Mouse (Mus musculus) liver, postnatal 0 days (tissue): ENCODE results near the gene Tcta. TPM values are rescaled to one million over a fixed set of nuclear protein-coding genes. Genes with fewer than 3 reads are reported as not detected.

ENCODE experiments used
- ATAC-seq: fragments of 200-750 bp; cut with Nextera tagmentation; 2 replicates; pipeline ENCODE4 v1.8.0; 2017; ENCODE audit warnings: mild to moderate bottlenecking, moderate library complexity
- DNase-seq: peaks from one replicate; pipeline ENCODE4 v3.0.0-alpha.2; 2016
- H3K27ac ChIP-seq: fragments of 300-500 bp; sonication (generic); 2 replicates; pipeline ENCODE4 v1.5.1; 2014; ENCODE audit warnings: antibody characterized with exemption, moderate library complexity, mild to moderate bottlenecking, low read depth
- H3K27me3 ChIP-seq: fragments of 300-500 bp; sonication (generic); 2 replicates; pipeline ENCODE4 v1.6.1; 2014; ENCODE audit warnings: low read length, control low read depth, mixed read lengths; ENCODE audit not compliant: insufficient read depth
- H3K36me3 ChIP-seq: fragments of 300-500 bp; sonication (generic); replicated peaks from 2 replicates; pipeline ENCODE4 v1.6.1; 2014; ENCODE audit warnings: mild to moderate bottlenecking, control low read depth, low read length, moderate library complexity, mixed read lengths; ENCODE audit not compliant: insufficient read depth
- H3K4me1 ChIP-seq: fragments of 300-500 bp; sonication (generic); 2 replicates; pipeline ENCODE4 v1.6.1; 2014; ENCODE audit warnings: antibody characterized with exemption, mild to moderate bottlenecking, control low read depth; ENCODE audit not compliant: insufficient read depth
- H3K4me2 ChIP-seq: fragments of 300-500 bp; sonication (generic); 2 replicates; pipeline ENCODE4 v1.6.1; 2014; ENCODE audit warnings: low read depth, mild to moderate bottlenecking, low read length, moderate library complexity, mixed read lengths
- H3K4me3 ChIP-seq: fragments of 300-500 bp; sonication (generic); 2 replicates; pipeline ENCODE4 v1.5.1; 2014; ENCODE audit warnings: low read depth, low read length
- H3K9ac ChIP-seq: fragments of 300-500 bp; sonication (generic); replicated peaks from 2 replicates; pipeline ENCODE4 v1.6.1; 2014; ENCODE audit warnings: mild to moderate bottlenecking, moderate library complexity
- H3K9me3 ChIP-seq: fragments of 300-500 bp; sonication (generic); 2 replicates; pipeline ENCODE4 v1.6.1; 2016; ENCODE audit warnings: mild to moderate bottlenecking, control low read depth, low read length, mixed read lengths
- CTCF ChIP-seq: sonication (generic); IDR thresholded peaks from 2 replicates; pipeline ENCODE4 v1.5.1; 2016; ENCODE audit warnings: antibody characterized with exemption, low read depth
- EP300 ChIP-seq: IDR thresholded peaks from 2 replicates; pipeline ENCODE4 v1.6.1; 2016; ENCODE audit warnings: antibody characterized with exemption, low read depth, mild to moderate bottlenecking
- WGBS: fragments of 180-500 bp; shearing (Covaris S2); extraction: QIAGEN DNeasy Blood & Tissue Kit; methylation state at CpG from one replicate; pipeline ENCODE4 v1.1.7; 2014; ENCODE audit not compliant: insufficient replicate concordance; 5-methylcytosine and 5-hydroxymethylcytosine counted together
- polyA plus RNA-seq: library from polyadenylated mRNA; unstranded; fragments of >200 nt; fragmentation: Nextera tagmentation; extraction: Ambion mirVana; gene quantifications from 2 replicates; pipeline ENCODE4 v1.2.1, GENCODE M21; 2015

Gene Tcta
- polyA plus RNA-seq, 1 experiment from 2014 or later: 16.3 TPM

GRCm38 (mm10) chr9:108260526-108260925, 45.4 kb downstream of the Tcta start:
- Histone ChIP-seq H3K9me3 (no peaks in the 10 kb centered on the region), H3K4me1 (peaks cover 13% of the 10 kb centered on the region), H3K4me3 (no peak overlapping the region), H3K4me2 (no peak overlapping the region), H3K27me3 (no peaks in the 10 kb centered on the region), H3K27ac (no peak overlapping the region), H3K36me3 (no peaks in the 10 kb centered on the region), H3K9ac (no peak overlapping the region)
- whole genome bisulfite sequencing: 70% methylated on average over 4 of the region's 4 CpGs
- ATAC-seq (no peak), DNase-seq (no peak)
- TF ChIP-seq CTCF (no peak), EP300 (no peak)

Other genes starting within 250 kb of the Tcta start
- 81.4 and 93.0 TPM in 2 replicates for gene Mst1, start 225.7 kb downstream of the Tcta start, polyA plus RNA-seq
- 45.2 and 50.1 TPM in 2 replicates for gene Rnf123, start 222.8 kb downstream of the Tcta start, polyA plus RNA-seq
- gene Apeh, start 211.6 kb downstream of the Tcta start, polyA plus RNA-seq: 67.7 and 75.2 TPM in 2 replicates
- gene Bsn, start 115.8 kb downstream of the Tcta start, polyA plus RNA-seq: 0.58 and 0.59 TPM in 2 replicates
- 20.0 and 20.8 TPM in 2 replicates for gene Dag1, start 42.2 kb downstream of the Tcta start, polyA plus RNA-seq
- 7.7 and 9.5 TPM in 2 replicates for gene Nicn1, start 15.7 kb downstream of the Tcta start, polyA plus RNA-seq
- 10.9 and 13.5 TPM in 2 replicates for gene Amt, start 9.3 kb downstream of the Tcta start, polyA plus RNA-seq
- gene Rhoa, start within 50 bp of the Tcta start, polyA plus RNA-seq: 163 and 165 TPM in 2 replicates
- gene Gpx1, start 32.7 kb upstream of the Tcta start, polyA plus RNA-seq: 3,657 and 3,917 TPM in 2 replicates
- gene Usp4, start 41.7 kb upstream of the Tcta start, polyA plus RNA-seq: 35.9 and 38.2 TPM in 2 replicates
- gene 1700102P08Rik, start 86.6 kb upstream of the Tcta start, polyA plus RNA-seq: 0.14 and 0.22 TPM in 2 replicates
- 0.08 TPM in 1 of 2 replicates, not detected in the other for gene Ccdc36, start 122.3 kb upstream of the Tcta start, polyA plus RNA-seq
- gene BC048562, start 130.3 kb upstream of the Tcta start, polyA plus RNA-seq: not detected in 2 replicates
- 16.1 and 19.3 TPM in 2 replicates for gene Ccdc71, start 154.4 kb upstream of the Tcta start, polyA plus RNA-seq
- 8.5 and 9.1 TPM in 2 replicates for gene Klhdc8b, start 155.4 kb upstream of the Tcta start, polyA plus RNA-seq
- gene Lamb2, start 173.6 kb upstream of the Tcta start, polyA plus RNA-seq: 2.7 and 3.9 TPM in 2 replicates
- gene Usp19, start 184.4 kb upstream of the Tcta start, polyA plus RNA-seq: 13.8 and 17.0 TPM in 2 replicates
- gene Qars, start 201.5 kb upstream of the Tcta start, polyA plus RNA-seq: 33.0 and 33.3 TPM in 2 replicates
- 26.2 and 27.1 TPM in 2 replicates for gene Qrich1, start 210.6 kb upstream of the Tcta start, polyA plus RNA-seq